Mouse (Mus musculus) left cerebral cortex, postnatal 10 days (tissue): ENCODE results near the gene Enkur. TPM values are rescaled to one million over a fixed set of nuclear protein-coding genes. Genes with fewer than 3 reads are reported as not detected.

Source experiments
- total RNA-seq, 2 experiments: library from RNA; stranded (reverse); gene quantifications; 2 replicates each; pipeline ENCODE4 v1.2.3; 2021

Enkur gene
- total RNA-seq, 2 experiments from 2014 or later, result 3.8 to 5.5 TPM

Other genes with a start within 250 kb of the Enkur start
- 100 to 1,000 TPM; 204 to 212 TPM for gene Arhgap21, start 236.5 kb downstream of the Enkur start, total RNA-seq
- 10 to 100 TPM; 16.7 to 18.6 TPM for gene Thnsl1, start 359 bp upstream of the Enkur start, total RNA-seq
- 10 to 100 TPM; 61.5 to 69.6 TPM for gene Gpr158, start 162.2 kb upstream of the Enkur start, total RNA-seq